Mouse (Mus musculus): Measurements from ENCODE around the gene Bpifb6. TPM values are rescaled to one million over a fixed set of nuclear protein-coding genes. Genes with fewer than 3 reads are reported as not detected.
A peak's percentile ranks its signal among the peaks of the same experiment; 100 is the strongest.

Bpifb6 gene
- polyA plus RNA-seq, 2 experiments, result not detected

DNA sequence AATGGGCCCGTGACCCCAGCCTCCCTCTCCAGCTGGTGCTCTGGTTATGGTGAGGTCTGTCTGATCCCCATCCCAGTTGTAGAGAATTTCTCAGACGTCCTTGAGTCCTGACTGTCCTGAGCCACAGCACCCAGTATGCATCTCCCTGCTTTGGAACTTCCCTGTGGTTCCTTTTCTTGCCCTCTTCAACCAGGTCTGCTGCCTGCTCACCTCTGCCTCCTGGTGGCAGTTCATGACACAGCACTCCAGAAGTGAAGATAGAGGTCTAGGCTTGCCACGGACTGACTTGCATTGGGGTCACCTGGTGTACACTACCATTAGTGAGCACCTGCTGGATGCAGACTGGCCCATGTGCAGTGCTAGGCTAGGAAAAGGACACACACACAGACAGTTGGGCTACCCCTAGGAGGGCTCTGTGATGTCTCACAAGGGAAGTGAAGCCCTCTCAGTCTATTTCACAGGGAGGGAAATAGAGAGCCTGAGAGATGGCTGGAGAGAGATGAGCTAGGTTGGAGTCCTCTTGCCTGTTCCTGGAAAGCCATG is 29.8 kb downstream of the Bpifb6 start:
- H3K4me2 ChIP-seq (ENCODE audit: low read depth), result no peak overlapping the region
- 32% methylated on average over 3 of the region's 3 CpGs for WGBS (ENCODE audit: insufficient replicate concordance)
- H3K9me3 ChIP-seq (ENCODE audit: control insufficient read depth, low read length), result no peaks in the 10 kb centered on the region
- no peak overlapping the region for H3K27ac ChIP-seq
- ATAC-seq (ENCODE audit: insufficient read depth) (no peak), DNase-seq (ENCODE audit: low read depth in 3 of 3, low spot score in 3 of 3) (peak in 1 of 3 experiments; percentile 14)
- TF ChIP-seq CTCF (IDR thresholded peaks at IDR 0.05; ENCODE audit: low read depth), result peak; percentile 91
- TF ChIP-seq EP300 (IDR thresholded peaks at IDR 0.05; ENCODE audit: low read depth), result no peak
- H3K36me3 ChIP-seq (replicated peaks; ENCODE audit: control insufficient read depth, insufficient read depth, low read depth), result no peaks in the 10 kb centered on the region
- H3K4me1 ChIP-seq (replicated peaks; ENCODE audit: control insufficient read depth in 2 of 2, insufficient read depth in 2 of 2, low read length in 1 of 2), result no peaks in the 10 kb centered on the region
- H3K27me3 ChIP-seq (ENCODE audit: control insufficient read depth, insufficient read depth, low read length), result no peaks in the 10 kb centered on the region
- H3K4me3 ChIP-seq (ENCODE audit: insufficient read depth in 1 of 2, low read depth in 2 of 2, low read length in 2 of 2), result no peak overlapping the region
- H3K9ac ChIP-seq (replicated peaks), result no peak overlapping the region

DNA sequence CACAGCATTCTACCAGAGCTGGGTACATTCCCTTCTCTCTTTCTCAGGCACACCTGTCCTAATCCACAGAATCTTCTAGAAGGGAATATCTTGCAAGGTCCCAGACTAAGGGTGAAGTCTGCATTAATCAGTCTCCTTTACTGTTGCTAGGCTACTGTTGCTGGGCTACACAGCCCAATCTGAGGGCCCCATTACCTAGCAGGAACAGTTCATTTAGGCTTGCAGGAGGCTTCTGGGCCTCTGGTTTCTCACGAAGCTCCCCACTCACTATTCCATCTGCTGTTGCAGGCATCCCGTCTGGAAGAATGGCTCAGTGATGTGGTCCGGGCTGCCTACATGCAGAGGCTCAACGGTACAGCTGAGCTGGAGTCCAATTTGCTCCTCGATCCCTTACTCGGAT is 30.9 kb downstream of the Bpifb6 start:
- Histone ChIP-seq H3K4me2 (ENCODE audit: low read depth) (no peak overlapping the region), H3K9me3 (ENCODE audit: control insufficient read depth, low read length) (no peaks in the 10 kb centered on the region), H3K27me3 (ENCODE audit: control insufficient read depth, insufficient read depth, low read length) (no peaks in the 10 kb centered on the region), H3K36me3 (replicated peaks; ENCODE audit: control insufficient read depth, insufficient read depth, low read depth) (no peaks in the 10 kb centered on the region), H3K27ac (no peak overlapping the region), H3K4me3 (ENCODE audit: insufficient read depth in 1 of 2, low read depth in 2 of 2, low read length in 2 of 2) (no peak overlapping the region), H3K9ac (replicated peaks) (no peak overlapping the region), H3K4me1 (replicated peaks; ENCODE audit: control insufficient read depth in 2 of 2, insufficient read depth in 2 of 2, low read length in 1 of 2) (no peaks in the 10 kb centered on the region)
- ATAC-seq (ENCODE audit: insufficient read depth) (no peak), DNase-seq (ENCODE audit: low read depth in 3 of 3, low spot score in 3 of 3) (no peak)
- 66% methylated on average over 6 of the region's 6 CpGs for WGBS (ENCODE audit: insufficient replicate concordance)
- no peak for TF ChIP-seq EP300 (IDR thresholded peaks at IDR 0.05; ENCODE audit: low read depth)
- no peak for TF ChIP-seq CTCF (IDR thresholded peaks at IDR 0.05; ENCODE audit: low read depth)

DNA sequence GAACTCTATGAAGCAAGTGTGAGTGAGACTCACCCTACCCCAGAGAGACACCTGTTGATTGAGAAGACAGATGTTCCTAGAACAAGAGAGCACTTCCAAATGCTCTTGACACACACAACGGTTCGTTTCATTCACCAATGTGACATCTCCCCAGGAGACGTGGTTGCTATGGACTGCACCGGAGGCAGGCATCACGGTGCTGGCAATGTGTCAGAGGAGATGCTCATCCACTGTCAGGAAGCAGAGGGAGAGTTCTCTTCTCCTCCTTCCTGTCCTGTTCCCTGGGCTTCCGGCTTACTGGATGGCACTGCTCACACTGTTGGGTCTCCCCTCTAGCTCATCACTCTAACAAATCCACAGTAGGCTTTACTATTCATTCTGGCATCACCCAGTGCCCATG is 33.1 kb downstream of the Bpifb6 start:
- H3K9ac ChIP-seq (replicated peaks), result no peak overlapping the region

DNA sequence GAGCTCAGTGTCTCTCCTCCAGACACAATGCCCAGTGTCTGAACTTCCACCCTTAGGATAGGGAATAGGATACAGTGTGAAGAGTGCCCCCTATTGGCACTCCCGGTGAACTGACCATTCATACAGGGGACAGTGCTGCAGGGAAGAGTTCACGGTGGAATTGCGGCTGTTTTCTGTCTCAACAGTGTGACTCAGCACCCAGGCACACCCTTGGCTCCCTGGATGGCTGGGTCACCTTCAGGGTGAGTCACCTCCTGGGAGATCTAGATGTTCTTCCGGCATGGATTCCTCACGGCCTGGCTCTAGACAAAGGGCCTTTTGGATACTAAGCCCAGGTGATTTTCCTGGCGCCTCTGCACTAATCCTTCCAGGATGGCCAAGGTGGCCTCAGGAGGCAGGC is 35.2 kb downstream of the Bpifb6 start:
- H3K4me2 ChIP-seq (ENCODE audit: low read depth), result no peak overlapping the region
- H3K4me1 ChIP-seq (replicated peaks; ENCODE audit: control insufficient read depth in 2 of 2, insufficient read depth in 2 of 2, low read length in 1 of 2), result no peaks in the 10 kb centered on the region
- no peak for ATAC-seq (ENCODE audit: insufficient read depth)
- TF ChIP-seq CTCF (IDR thresholded peaks at IDR 0.05; ENCODE audit: low read depth) (peak; percentile 28; the same call in 1 of the 2 replicates), EP300 (IDR thresholded peaks at IDR 0.05; ENCODE audit: low read depth) (no peak)
- H3K27me3 ChIP-seq (ENCODE audit: control insufficient read depth, insufficient read depth, low read length), result no peaks in the 10 kb centered on the region
- no peak overlapping the region for H3K4me3 ChIP-seq (ENCODE audit: insufficient read depth in 1 of 2, low read depth in 2 of 2, low read length in 2 of 2)
- no peak for DNase-seq (ENCODE audit: low read depth in 3 of 3, low spot score in 3 of 3)
- no peak overlapping the region for H3K9ac ChIP-seq (replicated peaks)
- 85% methylated on average over 6 of the region's 6 CpGs for WGBS (ENCODE audit: insufficient replicate concordance)
- H3K36me3 ChIP-seq (replicated peaks; ENCODE audit: control insufficient read depth, insufficient read depth, low read depth), result no peaks in the 10 kb centered on the region
- no peaks in the 10 kb centered on the region for H3K9me3 ChIP-seq (ENCODE audit: control insufficient read depth, low read length)
- H3K27ac ChIP-seq, result no peak overlapping the region

More for the DNA sequence above, 33.1 kb downstream of the Bpifb6 start:
- WGBS (ENCODE audit: insufficient replicate concordance), result 60% methylated on average over 6 of the region's 6 CpGs
- no peak for ATAC-seq (ENCODE audit: insufficient read depth)
- Histone ChIP-seq H3K27ac (no peak overlapping the region), H3K4me1 (replicated peaks; ENCODE audit: control insufficient read depth in 2 of 2, insufficient read depth in 2 of 2, low read length in 1 of 2) (no peaks in the 10 kb centered on the region), H3K27me3 (ENCODE audit: control insufficient read depth, insufficient read depth, low read length) (no peaks in the 10 kb centered on the region), H3K36me3 (replicated peaks; ENCODE audit: control insufficient read depth, insufficient read depth, low read depth) (no peaks in the 10 kb centered on the region), H3K4me2 (ENCODE audit: low read depth) (no peak overlapping the region), H3K4me3 (ENCODE audit: insufficient read depth in 1 of 2, low read depth in 2 of 2, low read length in 2 of 2) (no peak overlapping the region), H3K9me3 (ENCODE audit: control insufficient read depth, low read length) (no peaks in the 10 kb centered on the region)
- TF ChIP-seq EP300 (IDR thresholded peaks at IDR 0.05; ENCODE audit: low read depth), result no peak
- no peak for TF ChIP-seq CTCF (IDR thresholded peaks at IDR 0.05; ENCODE audit: low read depth)
- no peak for DNase-seq (ENCODE audit: low read depth in 3 of 3, low spot score in 3 of 3)

DNA sequence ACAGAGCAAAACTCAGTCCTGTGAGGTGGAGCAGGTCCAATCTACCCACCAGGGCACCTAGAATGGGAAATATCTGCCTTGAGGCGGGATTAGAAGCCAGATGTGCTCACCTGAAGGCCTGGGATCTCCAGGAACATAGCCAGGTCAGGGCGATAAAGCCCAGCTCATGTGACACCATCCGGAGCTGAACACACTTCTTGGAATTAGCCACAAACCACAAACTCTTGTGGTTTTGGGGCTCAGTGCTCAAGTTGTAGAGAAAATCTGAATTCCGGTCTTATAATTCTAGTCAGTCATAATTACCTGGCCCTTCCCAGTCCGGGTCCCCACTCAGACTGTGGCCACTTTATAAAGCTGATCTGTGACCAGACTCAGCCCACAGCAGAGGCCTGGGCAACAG is 37.7 kb downstream of the Bpifb6 start, which contains the start of gene Bpifb4:
Bpifb4 (plus strand) TSS at position 370 of the 400 bp plus-strand sequence.
- Histone ChIP-seq H3K9me3 (ENCODE audit: control insufficient read depth, low read length) (no peaks in the 10 kb centered on the region), H3K4me3 (ENCODE audit: insufficient read depth in 1 of 2, low read depth in 2 of 2, low read length in 2 of 2) (no peak within 1 kb of the TSS), H3K27ac (no peak within 1 kb of the TSS), H3K36me3 (replicated peaks; ENCODE audit: control insufficient read depth, insufficient read depth, low read depth) (no peaks in the 10 kb centered on the region), H3K9ac (replicated peaks) (no peak within 1 kb of the TSS), H3K27me3 (ENCODE audit: control insufficient read depth, insufficient read depth, low read length) (no peaks in the 10 kb centered on the region), H3K4me2 (ENCODE audit: low read depth) (no peak within 1 kb of the TSS), H3K4me1 (replicated peaks; ENCODE audit: control insufficient read depth in 2 of 2, insufficient read depth in 2 of 2, low read length in 1 of 2) (no peaks in the 10 kb centered on the region)
- ATAC-seq (ENCODE audit: insufficient read depth) (no peak), DNase-seq (ENCODE audit: low read depth in 3 of 3, low spot score in 3 of 3) (no peak)
- TF ChIP-seq CTCF (IDR thresholded peaks at IDR 0.05; ENCODE audit: low read depth), result no peak
- TF ChIP-seq EP300 (IDR thresholded peaks at IDR 0.05; ENCODE audit: low read depth), result no peak
- 21% methylated on average over 5 of the region's 5 CpGs for WGBS (ENCODE audit: insufficient replicate concordance)
